Mouse (Mus musculus): ENCODE measurements around the gene Dcbld2.

Dcbld2 gene

DNA sequence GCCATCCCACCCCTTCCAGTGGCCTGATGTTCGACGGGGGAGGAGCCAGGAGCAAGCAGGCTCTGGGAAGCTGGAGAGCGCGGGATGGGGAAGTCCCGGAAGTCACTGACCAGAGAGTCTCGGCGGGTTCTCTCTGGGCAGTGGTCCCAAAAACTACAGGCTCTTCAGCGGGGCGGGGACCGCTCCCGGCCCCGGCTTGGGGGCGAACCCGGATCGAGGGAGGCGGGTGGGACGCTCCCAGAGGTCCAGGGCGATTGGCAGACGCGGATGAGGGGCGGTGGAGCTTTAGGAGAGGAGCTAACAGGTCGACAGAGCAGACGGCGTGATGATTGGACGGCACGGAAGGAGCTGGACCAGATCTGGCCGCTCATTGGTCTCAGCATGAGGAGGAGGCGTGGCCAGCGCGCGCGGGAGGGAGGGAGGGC lies at the start of gene Dcbld2:
TSS of gene Dcbld2 (plus strand) at position 382 of the 425 bp plus-strand sequence.
- in situ Hi-C loops (cut with MboI, MseI) = no loop called here

DNA sequence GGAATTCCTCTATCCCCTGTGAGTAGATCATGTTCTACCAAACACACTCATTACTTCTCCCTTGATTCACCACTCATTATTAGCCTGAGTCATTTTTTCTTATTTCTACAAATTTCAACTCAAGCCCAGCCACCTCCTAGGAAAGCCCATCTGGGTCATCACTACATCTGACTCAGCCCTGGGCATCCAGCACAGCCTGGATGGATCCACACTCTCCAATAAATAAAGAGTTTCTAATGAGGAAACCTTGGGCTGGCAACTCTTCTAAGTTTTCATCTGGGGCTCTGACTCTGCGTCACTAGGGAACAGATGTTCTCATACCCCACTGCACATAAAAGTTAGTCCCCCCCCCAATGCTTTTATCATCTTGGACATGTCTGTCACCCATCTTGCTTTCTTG lies 31.1 kb upstream of the Dcbld2 start:
- in situ Hi-C loops (cut with MboI, MseI) = no loop called here

DNA sequence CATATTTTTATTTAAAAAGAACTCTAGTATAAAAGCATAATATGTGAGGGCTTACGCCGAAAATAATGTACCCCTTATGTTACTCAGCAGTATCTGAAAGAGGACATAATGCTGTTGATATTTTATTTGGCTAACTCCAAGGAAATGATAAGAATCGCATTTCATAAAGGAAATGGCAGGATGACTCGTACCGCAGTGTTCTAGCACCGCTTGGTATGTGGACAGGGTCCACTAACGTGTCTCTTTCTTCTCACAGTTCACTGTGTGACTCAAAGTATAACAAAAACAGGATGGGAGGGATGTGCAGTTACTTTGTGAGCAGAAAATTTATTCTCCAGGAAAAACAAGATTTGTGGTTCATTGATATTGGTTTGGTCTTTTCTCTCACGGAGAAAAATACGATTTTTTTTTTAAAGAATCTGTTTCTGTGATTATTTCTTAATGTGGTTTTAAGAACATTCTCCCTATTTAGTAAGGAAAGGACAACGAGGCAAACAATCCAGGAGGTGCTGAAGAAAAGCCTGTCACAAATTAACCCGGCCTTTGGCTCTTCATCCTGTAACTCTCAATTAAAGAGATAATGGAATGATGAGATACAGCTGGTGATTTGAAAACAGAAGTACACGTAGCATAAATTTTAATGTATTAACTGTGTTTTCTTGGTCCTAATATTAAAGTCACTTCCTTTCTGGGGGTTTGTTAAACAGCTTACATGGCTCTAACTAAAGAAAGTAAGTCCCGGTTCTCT lies 30.3 kb upstream of the Dcbld2 start:
- in situ Hi-C loops (cut with MboI, MseI) = no loop called here

DNA sequence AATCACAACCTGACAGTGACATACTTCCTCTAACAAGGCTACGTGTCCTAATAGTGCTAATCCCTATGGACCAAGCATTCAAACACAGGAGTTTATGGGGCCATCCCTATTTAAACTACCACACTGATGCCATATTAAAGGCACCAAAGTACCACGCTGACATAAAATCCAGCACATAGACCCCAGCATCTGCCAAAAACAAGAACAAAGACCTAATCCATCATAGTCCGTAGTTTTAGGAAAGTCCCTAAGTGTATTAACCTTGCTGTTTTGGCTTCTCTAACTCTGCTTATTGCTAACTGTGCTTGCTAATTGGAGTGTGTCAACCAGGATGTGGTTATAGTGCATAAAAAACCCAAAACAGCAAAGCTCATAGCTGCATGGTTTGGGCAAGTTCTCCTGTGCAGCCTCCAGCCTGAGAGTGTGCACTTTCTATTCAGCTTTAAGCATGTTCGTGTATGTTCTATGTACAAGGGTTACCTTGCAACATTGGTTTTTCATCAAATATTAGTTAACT lies 21.9 kb upstream of the Dcbld2 start:
- in situ Hi-C loops (cut with MboI, MseI) = no loop called here

DNA sequence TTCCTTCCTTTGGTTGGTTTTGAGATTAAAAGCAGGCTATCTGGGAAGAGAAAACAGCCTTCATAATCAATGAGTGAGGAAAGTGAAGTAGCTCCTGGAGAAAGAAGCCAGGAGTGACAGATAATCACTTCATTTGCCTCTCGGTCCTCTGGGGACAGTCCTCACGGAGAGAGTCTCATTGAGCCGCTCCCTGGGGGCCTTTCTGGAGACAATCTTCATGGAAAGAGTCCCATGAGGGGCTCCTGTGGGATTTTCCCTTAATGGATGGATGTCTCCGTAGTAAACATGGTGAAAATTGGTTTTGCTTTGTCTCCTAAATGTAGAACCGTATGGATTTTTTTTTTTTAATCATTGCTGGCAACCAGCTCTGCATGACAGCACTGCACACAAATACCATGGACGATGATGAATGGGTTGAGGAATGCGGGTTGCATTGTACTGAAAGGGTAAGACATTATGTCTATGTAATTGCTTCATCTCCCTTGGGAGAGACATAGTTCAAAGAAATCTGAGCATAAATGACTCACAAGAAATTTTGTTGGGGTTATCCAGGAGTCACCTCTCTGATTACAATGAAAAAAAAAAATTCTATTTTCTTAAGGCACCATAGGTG lies 19.0 kb upstream of the Dcbld2 start:
- in situ Hi-C loops (cut with MboI, MseI) = no loop called here

DNA sequence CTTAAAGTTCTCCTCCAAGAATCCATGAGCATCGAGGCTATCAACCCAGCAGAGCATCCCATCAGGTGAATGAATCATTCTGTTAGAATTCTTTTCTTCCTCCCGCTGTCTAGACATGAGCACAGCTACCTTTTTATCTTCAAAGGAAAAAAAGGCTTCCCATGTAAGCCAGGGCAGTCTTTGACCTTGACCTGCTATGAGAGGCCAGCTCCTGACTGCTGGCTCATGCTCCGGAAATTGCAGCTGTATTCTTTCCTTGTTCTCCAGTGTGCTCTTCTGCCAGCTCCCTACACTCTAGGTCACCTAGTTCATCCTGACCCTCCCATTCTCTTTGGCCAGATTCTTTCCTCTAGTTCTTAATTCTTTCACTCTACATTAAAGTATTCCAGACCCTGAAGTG lies 15.2 kb upstream of the Dcbld2 start:
- in situ Hi-C loops (cut with MboI, MseI) = loop anchor here in 1 of 2 experiments (10.0 kb wide), 1 partner anchor 758 kb away; no protein-coding TSS in a partner anchor

DNA sequence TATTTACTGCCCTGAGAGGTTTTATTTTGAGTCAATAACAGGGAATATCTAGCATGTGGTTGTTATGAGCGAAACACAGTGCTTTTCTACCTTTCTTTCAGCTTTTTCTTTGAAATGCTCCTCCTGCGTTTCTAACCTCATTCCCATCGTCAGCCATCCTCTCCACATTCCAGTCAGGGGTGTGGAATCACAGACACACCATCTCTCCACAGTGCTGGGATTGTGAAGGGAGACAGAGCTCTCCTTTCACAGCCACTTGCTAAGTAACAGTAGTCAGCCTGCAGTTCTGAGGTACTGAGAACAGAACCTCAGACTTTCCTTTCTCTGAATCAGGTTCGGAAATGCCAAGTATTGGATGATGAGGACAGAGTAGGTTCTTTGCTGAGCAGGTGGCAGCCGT lies 14.1 kb upstream of the Dcbld2 start:
- in situ Hi-C loops (cut with MboI, MseI) = loop anchor here in 1 of 2 experiments (10.0 kb wide), 1 partner anchor 759 kb away; no protein-coding TSS in a partner anchor

DNA sequence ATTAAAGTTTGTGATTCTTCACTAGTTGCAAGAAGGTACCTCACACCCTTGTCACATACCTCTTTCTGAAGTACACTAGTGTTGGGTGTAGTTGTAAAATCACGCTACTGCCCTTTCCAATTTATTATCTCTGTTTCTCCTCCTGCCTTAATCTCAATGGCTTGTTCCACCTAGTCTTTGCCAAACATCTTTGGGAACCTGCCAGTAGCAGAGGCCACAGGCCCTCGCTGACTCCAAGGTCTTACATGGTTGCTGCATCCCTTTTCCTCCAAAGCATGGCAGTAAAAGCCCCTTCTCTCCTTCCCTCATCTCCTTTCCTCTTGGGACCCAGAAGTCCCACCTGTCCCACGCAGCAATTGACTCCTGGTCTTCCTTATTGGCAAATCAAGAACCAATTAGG lies 9.6 kb upstream of the Dcbld2 start:
- in situ Hi-C loops (cut with MboI, MseI) = loop anchor here in 1 of 2 experiments (10.0 kb wide), 1 partner anchor 764 kb away; no protein-coding TSS in a partner anchor

DNA sequence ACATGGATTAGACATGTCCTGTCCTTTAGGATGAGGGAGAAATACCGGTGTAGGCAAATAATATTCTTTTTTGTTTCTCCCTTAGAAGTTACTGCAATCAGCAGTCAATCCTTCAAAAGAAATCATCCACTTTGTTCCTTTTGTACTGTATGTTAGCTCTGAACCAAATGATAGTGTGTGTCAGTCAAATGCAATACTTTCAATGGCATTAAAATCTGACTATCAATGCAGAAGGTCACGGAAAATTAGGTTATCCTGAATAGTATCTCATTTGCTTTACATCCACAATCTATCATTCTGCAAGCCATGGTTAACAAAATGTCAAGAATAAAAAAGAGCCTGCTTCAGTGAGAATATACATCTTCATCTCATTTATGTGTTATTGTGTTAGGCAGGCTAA lies 7.2 kb upstream of the Dcbld2 start:
- in situ Hi-C loops (cut with MboI, MseI) = loop anchor here in 1 of 2 experiments (5.0 kb wide), 1 partner anchor 1241 kb away; no protein-coding TSS in a partner anchor

DNA sequence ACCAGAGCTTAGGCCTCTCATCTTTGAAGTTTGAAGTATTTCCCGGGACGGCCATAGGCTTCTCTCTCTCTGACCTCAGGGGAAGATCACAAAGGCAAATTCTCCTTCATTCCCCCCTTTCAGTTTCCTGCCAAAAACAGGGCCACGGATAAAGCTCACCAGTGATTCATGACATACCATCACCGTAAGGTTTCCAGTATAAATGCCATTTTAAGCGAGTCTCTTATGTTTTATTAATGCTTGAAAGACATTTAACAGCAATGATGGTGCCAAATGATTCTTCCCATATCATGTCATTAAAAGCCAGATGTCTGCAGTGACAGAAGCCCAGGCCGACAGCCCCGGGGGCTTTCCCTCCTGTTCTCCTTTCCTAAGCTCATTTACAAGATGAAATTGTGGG lies 3.6 kb upstream of the Dcbld2 start:
- in situ Hi-C loops (cut with MboI, MseI) = loop anchor here in 1 of 2 experiments (5.0 kb wide), 1 partner anchor 1238 kb away; no protein-coding TSS in a partner anchor

DNA sequence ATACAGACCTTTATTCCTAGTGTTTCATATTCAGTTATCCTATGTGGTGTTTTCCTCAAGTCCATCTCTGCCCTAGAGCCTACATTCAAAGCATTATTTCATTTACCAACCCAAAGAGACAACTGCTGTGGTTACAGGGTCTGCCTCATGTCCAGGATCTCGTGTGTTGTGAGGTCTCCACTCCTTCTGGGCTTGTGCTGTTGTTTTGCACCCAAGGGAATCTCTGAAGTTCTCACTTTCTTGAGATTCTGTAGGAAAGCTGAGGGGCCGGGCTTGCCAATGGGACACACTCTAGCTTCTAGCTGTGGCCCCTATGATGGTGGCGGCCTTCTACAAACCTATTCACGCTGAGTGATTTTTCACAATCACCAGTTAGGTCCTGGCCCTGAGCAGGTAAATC lies 3.0 kb upstream of the Dcbld2 start:
- in situ Hi-C loops (cut with MboI, MseI) = no loop called here

DNA sequence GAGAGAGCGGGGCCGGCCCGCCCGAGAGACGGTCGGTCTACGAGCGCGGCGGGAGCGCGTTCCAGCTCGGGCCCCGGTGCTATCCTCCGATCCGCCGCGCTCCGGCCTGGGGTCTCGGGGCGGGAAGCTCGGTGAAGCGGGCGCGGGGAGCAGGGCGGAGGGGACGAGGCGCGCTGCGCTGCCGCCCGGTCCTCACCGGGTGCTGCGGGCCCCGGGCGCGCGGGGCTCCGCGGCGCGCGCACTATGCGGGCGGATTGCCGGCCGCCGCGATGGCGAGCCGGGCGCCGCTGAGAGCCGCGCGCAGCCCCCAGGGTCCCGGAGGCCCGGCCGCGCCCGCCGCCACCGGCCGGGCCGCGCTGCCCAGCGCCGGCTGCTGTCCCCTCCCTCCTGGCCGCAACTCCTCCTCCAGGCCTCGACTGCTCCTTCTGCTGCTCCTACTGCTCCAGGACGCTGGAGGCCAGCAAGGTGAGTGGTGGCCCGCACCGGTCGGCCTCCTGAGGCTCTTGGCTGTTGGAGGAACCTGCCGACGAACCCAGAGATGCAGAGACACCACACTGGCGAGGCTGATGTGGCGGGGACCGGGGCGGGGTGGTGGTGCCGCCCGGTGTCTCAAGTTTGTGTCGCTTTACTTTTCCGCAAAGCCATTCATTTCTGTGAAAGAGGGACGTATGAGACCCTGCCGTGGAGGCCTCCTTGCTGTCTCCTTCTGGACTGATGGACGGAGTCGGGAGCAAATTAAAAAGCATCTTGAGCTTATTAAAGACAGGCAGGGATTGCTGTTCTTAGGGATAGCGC lies 441 bp downstream of the Dcbld2 start:
- in situ Hi-C loops (cut with MboI, MseI) = no loop called here

DNA sequence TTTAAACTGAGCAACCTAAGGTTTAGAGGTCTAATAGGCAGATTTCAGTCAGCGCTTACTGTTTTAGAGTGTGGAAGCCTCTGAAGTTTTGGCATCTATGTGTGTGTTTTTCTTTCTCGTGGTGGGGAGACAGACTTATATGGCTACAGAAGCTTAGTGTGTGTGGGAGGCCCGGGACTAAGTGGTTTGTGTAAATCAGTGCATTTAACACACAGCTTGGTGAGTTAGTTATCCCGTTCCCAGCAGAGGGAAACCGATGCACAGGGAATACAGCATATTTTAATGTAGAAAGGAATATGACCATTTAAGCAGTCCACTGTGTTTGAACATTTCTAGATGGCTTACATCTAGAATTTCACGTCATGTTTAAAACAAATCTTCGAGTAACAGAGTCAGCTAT lies 1.6 kb downstream of the Dcbld2 start:
- in situ Hi-C loops (cut with MboI, MseI) = no loop called here

DNA sequence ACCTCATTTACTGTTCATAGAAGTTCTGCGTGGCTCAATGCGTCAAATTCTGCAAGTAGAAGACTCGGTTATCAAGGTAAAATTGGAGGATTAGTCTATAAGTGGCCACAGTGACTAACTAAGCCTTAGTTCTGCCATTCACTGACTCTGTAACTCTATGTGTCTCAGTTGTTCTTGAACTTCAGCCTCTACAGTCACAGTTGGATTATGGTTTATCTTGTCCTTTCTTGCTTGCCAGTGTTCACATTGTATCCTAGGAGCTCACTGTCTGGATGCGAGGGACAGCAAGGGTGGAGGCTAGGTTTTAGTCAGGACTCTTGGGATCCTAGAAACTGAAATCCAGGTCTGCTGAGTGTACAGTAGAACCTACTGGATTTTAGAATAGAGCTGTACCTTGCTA lies 6.6 kb downstream of the Dcbld2 start:
- in situ Hi-C loops (cut with MboI, MseI) = no loop called here

DNA sequence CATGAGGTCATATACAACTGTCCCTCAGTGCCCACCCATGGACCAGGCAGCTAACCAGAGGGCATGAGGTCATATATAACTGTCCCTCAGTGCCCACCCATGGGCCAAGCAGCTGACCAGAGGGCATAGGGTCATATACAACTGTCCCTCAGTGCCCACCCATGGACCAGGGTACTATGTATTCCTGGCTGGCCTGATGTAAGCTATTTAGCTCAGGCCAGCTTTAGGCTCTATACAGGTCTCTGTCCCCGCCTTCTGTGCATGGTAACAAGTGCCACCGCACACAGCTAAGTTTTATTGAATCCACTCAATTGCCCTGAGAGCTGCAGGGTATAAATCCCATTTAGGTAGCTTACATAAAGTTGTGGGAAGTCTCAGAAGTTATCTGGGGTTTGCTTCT lies 7.3 kb downstream of the Dcbld2 start:
- in situ Hi-C loops (cut with MboI, MseI) = no loop called here

DNA sequence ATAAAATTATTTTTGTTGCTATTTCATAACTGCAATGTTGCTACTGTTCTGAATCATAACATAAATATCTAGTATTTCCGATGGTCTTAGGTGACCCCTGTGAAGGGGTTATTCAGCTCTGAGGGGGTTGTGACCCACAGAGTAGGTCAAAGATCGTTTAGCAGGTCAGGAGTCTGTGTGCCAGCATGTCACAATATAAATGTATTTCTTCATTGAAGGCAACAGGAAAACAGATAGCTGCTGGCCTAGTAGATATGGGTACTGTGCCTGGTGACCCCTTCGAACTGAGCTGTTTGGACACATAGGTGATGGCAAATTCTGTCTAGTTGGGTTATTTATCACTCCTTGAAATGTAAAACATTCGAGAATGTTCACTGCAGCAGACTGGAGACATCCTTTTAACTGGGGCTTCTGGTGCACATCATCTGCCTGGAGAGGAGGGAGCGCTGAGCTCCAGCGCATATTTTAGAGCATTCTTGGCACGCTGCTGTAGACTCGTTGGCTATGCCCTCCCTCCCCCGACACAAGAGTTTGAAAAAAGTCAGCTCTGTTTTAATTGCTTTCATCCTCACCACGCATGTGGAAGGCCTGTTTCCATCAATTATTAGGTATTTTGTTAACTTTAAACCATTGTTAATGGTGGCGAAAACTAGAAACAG lies 13.6 kb downstream of the Dcbld2 start:
- in situ Hi-C loops (cut with MboI, MseI) = no loop called here

DNA sequence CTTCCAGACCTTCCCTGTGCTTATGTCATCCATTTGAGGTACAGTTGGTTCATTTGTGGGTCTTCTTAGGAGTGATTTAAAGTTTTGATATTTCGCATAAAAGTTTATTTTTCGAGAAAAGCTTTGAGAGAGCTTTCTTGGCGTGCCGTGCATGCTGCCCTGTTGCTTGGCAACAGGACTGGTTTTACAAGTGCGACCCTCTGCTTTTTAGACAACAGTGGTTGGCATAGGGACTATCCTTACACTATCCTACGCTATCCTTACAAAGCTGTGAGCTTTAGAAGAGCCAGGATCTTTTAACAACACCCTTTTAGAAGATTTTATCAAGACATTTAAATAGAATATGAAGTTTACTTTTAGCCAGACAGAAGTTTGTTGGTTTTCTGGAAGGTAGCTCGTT lies 22.0 kb downstream of the Dcbld2 start:
- in situ Hi-C loops (cut with MboI, MseI) = loop anchor here in 1 of 2 experiments (25.0 kb wide), 1 partner anchor 768 kb away; no protein-coding TSS in a partner anchor

DNA sequence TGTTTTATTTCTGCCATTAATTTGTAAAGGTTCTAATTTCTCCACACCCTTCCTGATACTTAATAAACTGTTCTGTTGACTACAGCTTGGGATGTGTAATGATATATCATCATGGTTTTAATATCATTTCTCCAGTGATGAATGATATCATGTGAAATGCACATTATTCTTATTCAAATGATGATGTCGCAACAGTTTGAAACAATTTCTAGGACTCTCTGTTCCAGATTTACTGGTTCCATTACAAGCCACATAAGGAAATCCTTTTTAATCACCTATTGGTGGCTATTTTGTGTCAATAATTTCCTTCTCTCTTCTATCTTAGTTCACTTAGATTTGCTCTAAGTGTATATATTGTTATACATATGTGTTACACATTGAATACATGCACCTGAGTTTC lies 24.1 kb downstream of the Dcbld2 start:
- in situ Hi-C loops (cut with MboI, MseI) = loop anchor here in 1 of 2 experiments (25.0 kb wide), 1 partner anchor 770 kb away; no protein-coding TSS in a partner anchor

DNA sequence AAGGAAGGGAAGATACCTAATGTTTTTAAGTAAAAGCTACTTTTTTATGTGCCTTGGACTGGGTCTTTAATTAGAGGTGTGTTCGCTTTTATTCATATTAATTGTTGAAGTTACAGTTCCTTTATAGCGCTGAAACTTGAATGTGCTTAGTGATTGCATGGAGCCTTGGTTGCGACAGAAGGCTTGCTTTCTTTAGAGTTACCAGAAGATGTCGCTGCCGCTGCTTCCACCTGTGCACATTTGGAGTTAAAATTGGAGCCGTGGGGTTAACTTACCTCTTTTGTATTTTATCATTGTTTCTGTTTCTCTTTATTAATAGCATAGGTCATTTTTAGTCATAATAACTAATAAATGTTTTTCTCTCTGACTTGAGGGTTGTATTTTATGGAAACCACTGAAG lies 36.5 kb downstream of the Dcbld2 start:
- in situ Hi-C loops (cut with MboI, MseI) = loop anchor here (5.0 to 25.0 kb wide), 2 partner anchors 782 to 958 kb away; no protein-coding TSS in a partner anchor

DNA sequence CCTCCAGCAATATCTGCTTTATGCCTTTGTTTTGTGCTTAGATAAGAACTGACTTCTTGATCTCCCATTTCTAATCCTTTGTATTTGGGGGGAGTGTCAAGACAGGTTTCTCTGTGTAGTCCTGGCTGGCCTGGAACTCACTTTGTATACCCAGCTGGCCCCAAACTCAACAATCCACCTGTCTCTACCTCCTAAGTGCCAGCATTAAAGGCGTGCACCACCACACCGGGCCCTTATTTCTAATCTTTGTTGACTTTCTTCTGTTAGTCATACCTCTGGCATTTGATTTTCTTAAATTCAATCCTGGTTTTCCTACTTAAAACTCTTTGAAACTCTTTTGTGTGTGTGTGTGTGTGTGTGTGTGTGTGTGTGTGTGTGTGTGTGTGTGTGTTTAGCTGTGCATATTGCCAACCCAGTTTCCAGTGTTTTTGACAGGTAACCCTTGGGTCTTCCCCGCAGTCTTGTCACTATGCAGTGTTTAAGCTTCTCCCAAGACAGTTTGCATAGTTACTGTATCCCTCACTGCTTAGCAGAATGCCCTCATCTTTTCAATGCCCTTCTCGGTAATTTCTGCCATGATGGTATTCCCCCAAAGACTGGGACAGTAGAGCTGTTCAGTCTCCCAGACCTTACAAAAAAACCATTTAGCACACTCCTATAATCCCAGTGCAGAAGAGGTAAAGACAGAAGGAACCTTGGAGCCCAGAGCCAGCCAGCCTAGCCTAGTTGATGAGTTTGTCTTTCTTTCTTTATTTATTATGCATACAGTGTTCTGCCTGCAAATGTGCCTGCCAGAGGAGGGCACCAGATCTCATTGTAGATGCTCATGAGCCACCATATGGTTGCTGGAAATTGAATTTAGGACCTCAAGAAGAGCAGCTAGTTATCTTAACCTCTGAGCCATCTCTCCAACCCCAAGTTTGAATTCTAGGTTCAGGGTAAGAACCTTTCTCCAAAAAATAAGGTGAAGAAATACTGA lies 38.3 kb downstream of the Dcbld2 start:
- in situ Hi-C loops (cut with MboI, MseI) = loop anchor here (5.0 to 25.0 kb wide), 2 partner anchors 784 to 956 kb away; no protein-coding TSS in a partner anchor

Data from T-helper 17 cell (primary cell).